Mouse (Mus musculus) heart, embryonic 11.5 days (tissue): ENCODE measurements around the gene Sytl3. TPM values are rescaled to one million over a fixed set of nuclear protein-coding genes. Genes with fewer than 3 reads are reported as not detected.
"Not testable (repeated sequence)": the region's sequence is repeated elsewhere in the genome, so short reads cannot be mapped to it uniquely, and the experiment has no call there.

ENCODE experiments used
- ATAC-seq: fragments of 200-750 bp; cut with Nextera tagmentation; replicated peaks from 2 replicates; pipeline ENCODE4 v1.8.0; 2017; ENCODE audit warnings: moderate library complexity; ENCODE audit not compliant: insufficient number of reproducible peaks, low FRiP score, low TSS enrichment
- H3K27ac ChIP-seq: fragments of 300-500 bp; sonication (generic); 2 replicates; pipeline ENCODE4 v1.5.1; 2014; ENCODE audit warnings: mild to moderate bottlenecking, low read depth, low read length
- H3K27me3 ChIP-seq: fragments of 300-500 bp; sonication (generic); 2 replicates; pipeline ENCODE4 v1.6.1; 2014; ENCODE audit warnings: mild to moderate bottlenecking, low read length, mixed read lengths; ENCODE audit not compliant: control insufficient read depth, insufficient read depth
- H3K36me3 ChIP-seq: fragments of 300-500 bp; sonication (generic); 2 replicates; pipeline ENCODE4 v1.6.1; 2014; ENCODE audit warnings: mild to moderate bottlenecking, low read length, moderate library complexity, mixed read lengths; ENCODE audit not compliant: control insufficient read depth, insufficient read depth
- H3K4me1 ChIP-seq: fragments of 300-500 bp; sonication (generic); 2 replicates; pipeline ENCODE4 v1.6.1; 2014; ENCODE audit warnings: low read length; ENCODE audit not compliant: control insufficient read depth, insufficient read depth
- H3K4me2 ChIP-seq: fragments of 300-500 bp; sonication (generic); 2 replicates; pipeline ENCODE4 v1.6.1; 2014; ENCODE audit warnings: mild to moderate bottlenecking, moderate library complexity
- H3K4me3 ChIP-seq: fragments of 300-500 bp; sonication (generic); 2 replicates; pipeline ENCODE4 v1.5.1; 2014; ENCODE audit warnings: low read depth, low read length
- H3K9ac ChIP-seq: fragments of 300-500 bp; sonication (generic); 2 replicates; pipeline ENCODE4 v1.6.1; 2014; ENCODE audit warnings: mild to moderate bottlenecking, low read depth, low read length, moderate library complexity
- H3K9me3 ChIP-seq: fragments of 300-500 bp; sonication (generic); replicated peaks from 2 replicates; pipeline ENCODE4 v1.6.1; 2016; ENCODE audit warnings: low read length; ENCODE audit not compliant: control insufficient read depth
- WGBS: fragments of 180-500 bp; shearing (Covaris S2); extraction: QIAGEN DNeasy Blood & Tissue Kit; methylation state at CpG from one replicate; pipeline ENCODE4 v1.1.7; 2014; ENCODE audit not compliant: insufficient replicate concordance; 5-methylcytosine and 5-hydroxymethylcytosine counted together
- polyA plus RNA-seq: library from polyadenylated mRNA; unstranded; fragments of >200 nt; fragmentation: Nextera tagmentation; extraction: Ambion mirVana; gene quantifications from 2 replicates; pipeline ENCODE4 v1.2.1, GENCODE M21; 2014

Sytl3 gene
- polyA plus RNA-seq, 1 experiment from 2014 or later: 0.11 TPM

DNA sequence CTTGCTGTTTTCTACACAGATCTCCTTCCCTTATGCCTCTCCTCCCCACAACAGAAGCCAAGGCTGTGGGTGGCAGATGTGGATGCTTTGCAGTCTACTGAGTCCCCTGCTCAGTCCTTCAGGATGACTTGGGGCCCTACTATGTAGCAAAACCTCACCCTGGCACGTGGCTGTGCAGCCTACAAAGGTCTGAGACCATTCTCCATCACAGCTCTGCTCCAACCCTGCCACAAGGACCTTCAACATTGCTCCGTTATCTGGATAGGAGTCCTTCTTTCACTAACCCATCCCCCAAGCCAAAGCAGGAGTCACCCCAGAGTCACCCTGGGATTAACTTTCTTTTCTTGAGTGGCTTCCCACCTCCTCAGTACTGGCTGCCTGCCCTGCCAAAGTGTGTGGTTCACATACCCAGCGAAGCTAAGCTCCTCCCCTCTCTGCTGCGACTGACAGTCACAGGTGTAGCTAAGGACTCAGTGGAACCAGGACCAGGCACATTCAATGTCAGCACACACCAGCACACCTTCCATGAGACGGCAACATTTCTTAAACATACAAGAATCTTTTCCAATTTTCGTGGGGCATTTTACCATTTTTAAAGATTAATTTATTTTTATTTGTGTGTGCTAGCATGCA lies 33.9 kb upstream of the Sytl3 start:
- H3K4me2 ChIP-seq, H3K9me3 ChIP-seq, ATAC-seq, H3K27me3 ChIP-seq, H3K27ac ChIP-seq, H3K36me3 ChIP-seq, H3K4me3 ChIP-seq, H3K9ac ChIP-seq, H3K4me1 ChIP-seq: not testable (repeated sequence)
- 50% methylated on average over 1 of the region's 6 CpGs for WGBS

GRCm38 (mm10) chr17:6630398-6630797 lies 28.5 kb upstream of the Sytl3 start:
- not testable (repeated sequence) for H3K4me1 ChIP-seq, H3K9me3 ChIP-seq, ATAC-seq, H3K36me3 ChIP-seq, H3K4me3 ChIP-seq, H3K4me2 ChIP-seq, H3K27me3 ChIP-seq, H3K27ac ChIP-seq, H3K9ac ChIP-seq
- WGBS: 89% methylated on average over 4 of the region's 4 CpGs

DNA sequence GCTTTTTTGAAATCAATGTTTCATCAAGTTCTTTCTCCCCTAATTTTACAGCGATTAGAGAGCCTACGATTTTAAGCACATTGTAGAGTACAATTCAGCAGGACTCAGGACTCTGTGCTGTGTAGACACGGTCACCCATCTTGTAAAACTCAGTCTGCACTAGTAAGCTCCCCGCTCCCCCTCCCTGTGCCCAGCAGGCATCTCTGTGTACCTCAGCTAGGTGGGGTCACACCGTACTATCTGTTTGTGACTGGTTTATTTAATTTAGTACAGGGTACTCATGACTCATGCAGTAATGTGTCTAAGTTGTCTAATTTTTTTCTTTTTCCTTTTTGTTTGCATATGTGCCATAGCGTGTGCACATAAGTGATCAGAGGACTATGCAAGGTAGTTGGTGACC lies 26.0 kb upstream of the Sytl3 start:
- H3K27ac ChIP-seq, H3K4me2 ChIP-seq, H3K36me3 ChIP-seq, ATAC-seq, H3K4me3 ChIP-seq, H3K4me1 ChIP-seq, H3K9ac ChIP-seq, H3K9me3 ChIP-seq, H3K27me3 ChIP-seq: not testable (repeated sequence)
- WGBS: 92% methylated on average over 6 of the region's 6 CpGs

DNA sequence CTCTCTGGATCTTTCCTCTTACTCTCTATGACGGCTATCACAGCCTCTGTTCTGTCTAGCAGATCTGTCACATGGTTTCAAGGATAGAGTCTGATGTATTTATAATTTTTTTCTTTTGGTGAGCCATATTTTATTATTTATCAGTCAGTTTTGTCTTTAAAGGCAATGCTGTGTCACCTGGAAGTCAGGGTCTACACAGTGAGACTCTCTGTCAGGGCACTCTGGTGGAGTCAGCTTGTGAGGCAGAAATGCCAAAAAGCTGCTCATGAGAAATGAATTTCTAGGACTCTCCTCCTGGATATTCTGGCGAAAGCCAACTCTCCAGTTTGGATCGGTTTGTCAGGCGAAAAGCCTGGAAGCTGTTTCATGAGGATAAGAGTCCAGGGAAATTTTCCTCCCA lies 23.1 kb upstream of the Sytl3 start:
- not testable (repeated sequence) for H3K4me3 ChIP-seq, H3K27ac ChIP-seq, H3K9me3 ChIP-seq, H3K9ac ChIP-seq, ATAC-seq, H3K4me2 ChIP-seq, H3K4me1 ChIP-seq, H3K27me3 ChIP-seq, H3K36me3 ChIP-seq
- 63% methylated on average over 1 of the region's 4 CpGs for WGBS

GRCm38 (mm10) chr17:6636861-6637260 lies 22.0 kb upstream of the Sytl3 start:
- no peaks in the 10 kb centered on the region for H3K9me3 ChIP-seq
- no peak overlapping the region for H3K27ac ChIP-seq
- H3K4me3 ChIP-seq: no peak overlapping the region
- ATAC-seq: no peak
- H3K4me2 ChIP-seq: no peak overlapping the region
- no peaks in the 10 kb centered on the region for H3K4me1 ChIP-seq
- H3K27me3 ChIP-seq: no peaks in the 10 kb centered on the region
- WGBS: 70% methylated on average over 5 of the region's 5 CpGs
- H3K9ac ChIP-seq: no peak overlapping the region
- H3K36me3 ChIP-seq: no peaks in the 10 kb centered on the region

GRCm38 (mm10) chr17:6637434-6637833 lies 21.5 kb upstream of the Sytl3 start:
- WGBS: 93% methylated on average over 4 of the region's 4 CpGs

GRCm38 (mm10) chr17:6638444-6638843 lies 20.4 kb upstream of the Sytl3 start:
- not testable (repeated sequence) for H3K27ac ChIP-seq, H3K36me3 ChIP-seq, H3K9me3 ChIP-seq, H3K27me3 ChIP-seq, H3K9ac ChIP-seq, H3K4me3 ChIP-seq, H3K4me1 ChIP-seq, H3K4me2 ChIP-seq, ATAC-seq
- 83% methylated on average over 8 of the region's 8 CpGs for WGBS

More at GRCm38 (mm10) chr17:6637434-6637833, 21.5 kb upstream of the Sytl3 start:
- not testable (repeated sequence) for H3K4me1 ChIP-seq, ATAC-seq, H3K9ac ChIP-seq, H3K36me3 ChIP-seq, H3K27me3 ChIP-seq, H3K27ac ChIP-seq, H3K4me3 ChIP-seq, H3K4me2 ChIP-seq, H3K9me3 ChIP-seq

DNA sequence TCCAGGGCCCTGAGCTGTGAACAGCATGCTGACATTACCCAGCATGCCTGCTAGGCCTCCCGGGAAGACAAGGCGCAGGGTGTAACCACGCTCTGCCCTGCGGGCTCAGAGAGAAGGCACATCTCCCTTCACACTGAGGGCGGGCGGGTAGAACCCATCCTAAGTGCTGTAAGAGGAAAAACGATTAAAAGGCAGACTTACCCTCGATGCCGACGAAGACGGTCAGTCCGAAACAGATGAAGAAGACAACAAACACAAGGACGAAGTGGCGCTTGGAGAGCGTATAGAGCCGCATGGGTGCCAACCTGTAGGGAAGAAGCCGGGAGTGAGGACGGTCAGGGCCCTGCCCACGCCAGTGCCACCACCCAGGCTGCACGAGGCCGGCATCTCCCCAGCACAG lies 19.4 kb upstream of the Sytl3 start:
- not testable (repeated sequence) for H3K27ac ChIP-seq, H3K36me3 ChIP-seq, H3K4me2 ChIP-seq, H3K9ac ChIP-seq, ATAC-seq, H3K4me3 ChIP-seq, H3K4me1 ChIP-seq, H3K27me3 ChIP-seq, H3K9me3 ChIP-seq
- WGBS: 85% methylated on average over 16 of the region's 21 CpGs

DNA sequence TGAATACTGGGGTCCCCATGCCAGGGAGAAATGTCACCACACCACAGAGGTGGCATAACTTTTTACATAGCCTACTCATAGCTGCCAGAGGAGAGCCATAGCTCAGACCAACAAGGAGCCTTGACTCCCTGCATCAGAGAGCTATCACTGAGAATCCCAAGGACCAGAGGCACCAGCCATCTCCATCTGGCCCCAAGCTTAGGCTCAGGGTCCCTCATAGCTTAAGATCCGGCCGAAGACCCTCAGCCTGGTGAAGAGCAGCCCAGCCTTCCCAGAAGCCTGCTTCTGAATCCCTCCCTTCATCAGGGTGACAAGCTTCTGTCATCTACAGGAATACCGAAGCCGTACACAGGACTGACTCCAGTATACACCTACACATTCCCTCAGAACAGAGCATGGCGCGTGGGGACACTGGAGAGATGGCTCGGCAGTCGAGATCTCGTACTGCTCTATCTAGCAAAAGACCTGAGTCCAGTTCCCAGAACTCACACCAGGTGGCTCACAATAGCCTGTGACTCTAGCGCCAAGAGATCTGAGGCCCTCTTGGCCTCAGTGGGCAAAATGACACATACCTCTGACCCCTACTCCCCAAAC lies 18.8 kb upstream of the Sytl3 start:
- H3K9me3 ChIP-seq, H3K27me3 ChIP-seq, H3K9ac ChIP-seq, H3K4me3 ChIP-seq, ATAC-seq, H3K36me3 ChIP-seq, H3K4me1 ChIP-seq, H3K27ac ChIP-seq, H3K4me2 ChIP-seq: not testable (repeated sequence)
- whole genome bisulfite sequencing: 86% methylated on average over 10 of the region's 10 CpGs
